Mouse (Mus musculus) liver, postnatal 0 days (tissue): Measurements from ENCODE around the gene Dock10. TPM values are rescaled to one million over a fixed set of nuclear protein-coding genes. Genes with fewer than 3 reads are reported as not detected.

Source experiments
- ATAC-seq: fragments of 200-750 bp; cut with Nextera tagmentation; 2 replicates; pipeline ENCODE4 v1.8.0; 2017; ENCODE audit warnings: mild to moderate bottlenecking, moderate library complexity
- DNase-seq: peaks from one replicate; pipeline ENCODE4 v3.0.0-alpha.2; 2016
- H3K27ac ChIP-seq: fragments of 300-500 bp; sonication (generic); 2 replicates; pipeline ENCODE4 v1.5.1; 2014; ENCODE audit warnings: antibody characterized with exemption, moderate library complexity, mild to moderate bottlenecking, low read depth
- H3K27me3 ChIP-seq: fragments of 300-500 bp; sonication (generic); 2 replicates; pipeline ENCODE4 v1.6.1; 2014; ENCODE audit warnings: low read length, control low read depth, mixed read lengths; ENCODE audit not compliant: insufficient read depth
- H3K36me3 ChIP-seq: fragments of 300-500 bp; sonication (generic); replicated peaks from 2 replicates; pipeline ENCODE4 v1.6.1; 2014; ENCODE audit warnings: mild to moderate bottlenecking, control low read depth, low read length, moderate library complexity, mixed read lengths; ENCODE audit not compliant: insufficient read depth
- H3K4me1 ChIP-seq: fragments of 300-500 bp; sonication (generic); 2 replicates; pipeline ENCODE4 v1.6.1; 2014; ENCODE audit warnings: antibody characterized with exemption, mild to moderate bottlenecking, control low read depth; ENCODE audit not compliant: insufficient read depth
- H3K4me2 ChIP-seq: fragments of 300-500 bp; sonication (generic); 2 replicates; pipeline ENCODE4 v1.6.1; 2014; ENCODE audit warnings: low read depth, mild to moderate bottlenecking, low read length, moderate library complexity, mixed read lengths
- H3K4me3 ChIP-seq: fragments of 300-500 bp; sonication (generic); 2 replicates; pipeline ENCODE4 v1.5.1; 2014; ENCODE audit warnings: low read depth, low read length
- H3K9ac ChIP-seq: fragments of 300-500 bp; sonication (generic); replicated peaks from 2 replicates; pipeline ENCODE4 v1.6.1; 2014; ENCODE audit warnings: mild to moderate bottlenecking, moderate library complexity
- H3K9me3 ChIP-seq: fragments of 300-500 bp; sonication (generic); 2 replicates; pipeline ENCODE4 v1.6.1; 2016; ENCODE audit warnings: mild to moderate bottlenecking, control low read depth, low read length, mixed read lengths
- CTCF ChIP-seq: sonication (generic); IDR thresholded peaks from 2 replicates; pipeline ENCODE4 v1.5.1; 2016; ENCODE audit warnings: antibody characterized with exemption, low read depth
- EP300 ChIP-seq: IDR thresholded peaks from 2 replicates; pipeline ENCODE4 v1.6.1; 2016; ENCODE audit warnings: antibody characterized with exemption, low read depth, mild to moderate bottlenecking
- WGBS: fragments of 180-500 bp; shearing (Covaris S2); extraction: QIAGEN DNeasy Blood & Tissue Kit; methylation state at CpG from one replicate; pipeline ENCODE4 v1.1.7; 2014; ENCODE audit not compliant: insufficient replicate concordance; 5-methylcytosine and 5-hydroxymethylcytosine counted together
- polyA plus RNA-seq: library from polyadenylated mRNA; unstranded; fragments of >200 nt; fragmentation: Nextera tagmentation; extraction: Ambion mirVana; gene quantifications from 2 replicates; pipeline ENCODE4 v1.2.1, GENCODE M21; 2015

Dock10 gene
- polyA plus RNA-seq, 1 experiment from 2014 or later, result 3.3 TPM

GRCm38 (mm10) chr1:80655195-80655594 lies 103.1 kb downstream of the Dock10 start:
- ATAC-seq, result no peak
- TF ChIP-seq CTCF, result no peak
- no peak for TF ChIP-seq EP300
- no peak overlapping the region for H3K4me3 ChIP-seq
- no peak overlapping the region for H3K4me2 ChIP-seq
- WGBS, result 62% methylated on average over 4 of the region's 4 CpGs
- no peaks in the 10 kb centered on the region for H3K4me1 ChIP-seq
- no peak overlapping the region for H3K9ac ChIP-seq
- H3K27me3 ChIP-seq, result no peaks in the 10 kb centered on the region
- H3K9me3 ChIP-seq, result no peaks in the 10 kb centered on the region
- no peak overlapping the region for H3K27ac ChIP-seq
- DNase-seq, result no peak
- H3K36me3 ChIP-seq, result no peaks in the 10 kb centered on the region

DNA sequence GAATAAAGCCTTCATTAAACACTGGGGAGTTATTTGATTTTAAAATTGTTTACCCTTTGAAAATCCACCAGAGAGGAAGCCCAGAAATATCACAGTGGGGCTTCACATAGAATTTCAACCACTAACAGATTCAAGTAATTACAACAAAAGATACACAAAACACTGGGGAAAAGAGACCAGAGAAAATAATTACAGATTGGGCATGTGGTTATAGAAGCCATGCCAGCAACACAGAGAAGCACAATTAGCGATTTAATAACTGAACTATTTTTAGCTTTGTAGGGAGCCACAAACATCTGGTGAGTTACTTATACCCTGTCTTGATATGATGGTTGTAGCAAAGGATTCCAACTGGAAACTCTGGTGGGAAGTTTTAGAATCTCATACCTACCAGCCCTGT lies 104.2 kb downstream of the Dock10 start:
- TF ChIP-seq CTCF (no peak), EP300 (no peak)

GRCm38 (mm10) chr1:80652803-80653202 lies 105.5 kb downstream of the Dock10 start:
- H3K36me3 ChIP-seq, result peaks cover 5% of the 10 kb centered on the region; the same call in 1 of the 2 replicates
- H3K27ac ChIP-seq, result no peak overlapping the region
- H3K9ac ChIP-seq, result no peak overlapping the region
- no peaks in the 10 kb centered on the region for H3K9me3 ChIP-seq
- no peak for ATAC-seq
- no peaks in the 10 kb centered on the region for H3K4me1 ChIP-seq
- no peak overlapping the region for H3K4me2 ChIP-seq
- DNase-seq, result no peak
- TF ChIP-seq EP300 (no peak), CTCF (no peak)
- H3K4me3 ChIP-seq, result no peak overlapping the region
- no peaks in the 10 kb centered on the region for H3K27me3 ChIP-seq

More for the DNA sequence above, 104.2 kb downstream of the Dock10 start:
- Histone ChIP-seq H3K4me3 (no peak overlapping the region), H3K27ac (no peak overlapping the region), H3K36me3 (no peaks in the 10 kb centered on the region), H3K27me3 (no peaks in the 10 kb centered on the region), H3K4me1 (no peaks in the 10 kb centered on the region), H3K4me2 (no peak overlapping the region), H3K9me3 (no peaks in the 10 kb centered on the region), H3K9ac (no peak overlapping the region)
- WGBS, result 58% methylated on average over 1 of the region's 1 CpGs
- DNase-seq (no peak), ATAC-seq (no peak)

DNA sequence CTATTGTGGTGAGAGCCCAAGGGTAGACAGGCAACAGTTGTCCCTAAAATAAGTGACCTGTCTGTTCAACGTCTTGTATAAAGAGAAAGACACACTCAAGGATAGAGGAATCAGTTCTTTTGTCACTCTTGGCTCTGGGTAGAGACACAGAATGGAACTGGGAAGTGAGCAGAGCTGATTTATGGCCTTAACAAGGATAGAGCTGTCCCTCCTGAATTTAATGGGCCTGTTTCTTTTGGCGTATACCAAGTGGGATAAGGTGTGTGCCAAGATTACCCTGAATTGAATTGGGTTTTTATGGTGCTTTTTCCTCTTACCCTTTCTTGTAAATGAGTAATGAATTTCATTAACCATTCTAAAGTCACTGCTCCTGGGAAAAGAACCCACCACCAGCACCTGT lies 106.2 kb downstream of the Dock10 start:
- WGBS, result 79% methylated on average over 2 of the region's 2 CpGs
- no peak overlapping the region for H3K9ac ChIP-seq

DNA sequence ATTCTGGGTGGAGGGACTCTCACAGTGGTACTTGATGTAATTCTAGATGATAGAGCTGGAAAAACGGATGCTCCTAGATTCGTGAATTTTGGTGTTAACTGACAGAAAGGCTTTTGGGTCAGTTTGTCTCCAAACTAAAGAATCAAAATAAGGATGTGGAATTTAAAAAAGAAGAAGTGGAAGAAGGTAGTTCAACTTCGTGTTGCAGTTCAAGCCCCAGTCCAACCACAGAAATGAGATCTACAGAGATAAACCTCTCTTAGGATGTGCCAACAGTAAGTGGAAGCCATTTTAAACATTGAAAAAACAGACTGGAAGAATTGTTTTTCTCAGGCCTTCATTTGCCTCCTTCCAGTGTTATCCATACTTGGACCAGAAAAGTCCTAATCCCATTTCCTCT lies 111.7 kb downstream of the Dock10 start:
- 38% methylated on average over 3 of the region's 3 CpGs for WGBS

More for the DNA sequence above, 106.2 kb downstream of the Dock10 start:
- TF ChIP-seq CTCF, result no peak
- no peak for TF ChIP-seq EP300
- no peaks in the 10 kb centered on the region for H3K4me1 ChIP-seq
- DNase-seq (no peak), ATAC-seq (no peak)
- H3K27ac ChIP-seq, result no peak overlapping the region
- H3K27me3 ChIP-seq, result no peaks in the 10 kb centered on the region
- H3K36me3 ChIP-seq, result peaks cover 5% of the 10 kb centered on the region; the same call in 1 of the 2 replicates
- H3K4me3 ChIP-seq, result no peak overlapping the region
- no peak overlapping the region for H3K4me2 ChIP-seq
- H3K9me3 ChIP-seq, result no peaks in the 10 kb centered on the region

DNA sequence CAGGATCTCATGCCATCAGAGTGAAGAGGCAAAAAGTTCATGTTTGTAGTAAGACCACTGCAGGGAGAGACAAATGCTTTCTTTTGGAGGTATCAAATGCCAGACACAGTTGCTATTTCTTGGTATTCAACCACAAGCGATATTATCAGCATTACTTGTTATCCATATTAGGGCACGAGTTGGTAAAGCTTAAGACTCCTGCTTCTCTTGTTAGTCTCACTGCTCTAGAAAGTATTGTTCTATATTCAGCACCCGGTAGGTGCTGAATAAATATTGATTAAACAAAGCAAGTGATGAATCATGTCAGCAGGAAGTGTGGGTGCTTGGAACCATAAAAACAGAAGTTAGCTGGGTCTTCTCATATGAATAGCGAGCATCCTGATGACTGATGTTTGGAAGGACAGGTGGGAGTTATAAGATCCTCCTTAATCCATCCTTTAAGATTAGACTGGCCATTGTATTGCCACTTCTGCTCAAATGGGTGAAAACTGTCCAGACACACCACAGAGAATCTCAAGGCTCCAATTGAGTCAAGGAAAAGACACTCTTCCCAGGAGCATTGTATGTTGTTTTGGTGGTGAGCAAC lies 114.4 kb downstream of the Dock10 start:
- no peak for TF ChIP-seq EP300
- TF ChIP-seq CTCF, result no peak
- no peak for ATAC-seq
- 53% methylated on average over 4 of the region's 4 CpGs for WGBS
- no peaks in the 10 kb centered on the region for H3K4me1 ChIP-seq
- DNase-seq, result no peak
- no peak overlapping the region for H3K4me3 ChIP-seq
- H3K27ac ChIP-seq, result no peak overlapping the region
- H3K36me3 ChIP-seq, result peaks cover 5% of the 10 kb centered on the region; the same call in 1 of the 2 replicates
- H3K9ac ChIP-seq, result no peak overlapping the region
- no peak overlapping the region for H3K4me2 ChIP-seq
- H3K27me3 ChIP-seq, result no peaks in the 10 kb centered on the region
- H3K9me3 ChIP-seq, result no peaks in the 10 kb centered on the region

More for the DNA sequence above, 111.7 kb downstream of the Dock10 start:
- ATAC-seq (no peak), DNase-seq (no peak)
- TF ChIP-seq CTCF (no peak), EP300 (no peak)
- no peaks in the 10 kb centered on the region for H3K9me3 ChIP-seq
- H3K4me2 ChIP-seq, result no peak overlapping the region
- H3K4me1 ChIP-seq, result no peaks in the 10 kb centered on the region
- H3K27ac ChIP-seq, result no peak overlapping the region
- H3K27me3 ChIP-seq, result no peaks in the 10 kb centered on the region
- no peak overlapping the region for H3K9ac ChIP-seq
- peaks cover 5% of the 10 kb centered on the region; the same call in 1 of the 2 replicates for H3K36me3 ChIP-seq
- no peak overlapping the region for H3K4me3 ChIP-seq

DNA sequence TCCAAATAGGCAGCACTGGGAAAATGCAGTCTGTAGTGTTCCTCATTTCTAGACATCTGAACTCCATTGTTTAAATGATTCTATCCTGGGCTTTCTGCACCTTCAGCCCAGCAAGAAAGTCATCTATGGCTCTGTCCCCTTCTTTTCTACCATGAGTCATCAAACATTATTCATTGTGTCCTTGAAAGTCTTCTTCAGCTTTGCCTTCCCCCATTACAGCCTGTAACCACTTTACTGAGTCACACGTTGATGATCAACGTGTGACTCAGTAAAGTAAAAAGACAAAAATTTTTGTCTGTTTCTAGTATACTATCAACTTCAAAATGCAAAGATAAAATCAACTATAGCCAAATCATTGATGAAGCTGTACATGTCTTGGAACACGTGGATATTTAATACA lies 116.5 kb downstream of the Dock10 start:
- H3K27me3 ChIP-seq, result no peaks in the 10 kb centered on the region
- no peaks in the 10 kb centered on the region for H3K9me3 ChIP-seq
- no peak overlapping the region for H3K9ac ChIP-seq
- H3K36me3 ChIP-seq, result no peaks in the 10 kb centered on the region
- H3K4me2 ChIP-seq, result no peak overlapping the region
- H3K4me1 ChIP-seq, result no peaks in the 10 kb centered on the region
- H3K27ac ChIP-seq, result no peak overlapping the region
- H3K4me3 ChIP-seq, result no peak overlapping the region
- DNase-seq, result no peak
- WGBS, result 66% methylated on average over 3 of the region's 3 CpGs
- TF ChIP-seq EP300, result no peak
- no peak for TF ChIP-seq CTCF
- no peak for ATAC-seq
